Mouse (Mus musculus): Measurements from ENCODE around the gene Ptms. TPM values are rescaled to one million over a fixed set of nuclear protein-coding genes. Genes with fewer than 3 reads are reported as not detected.

The Ptms gene
- 261 and 296 TPM in 2 replicates for polyA plus RNA-seq (2016; fragmentation: Nextera tagmentation; extraction: Ambion mirVana)

DNA sequence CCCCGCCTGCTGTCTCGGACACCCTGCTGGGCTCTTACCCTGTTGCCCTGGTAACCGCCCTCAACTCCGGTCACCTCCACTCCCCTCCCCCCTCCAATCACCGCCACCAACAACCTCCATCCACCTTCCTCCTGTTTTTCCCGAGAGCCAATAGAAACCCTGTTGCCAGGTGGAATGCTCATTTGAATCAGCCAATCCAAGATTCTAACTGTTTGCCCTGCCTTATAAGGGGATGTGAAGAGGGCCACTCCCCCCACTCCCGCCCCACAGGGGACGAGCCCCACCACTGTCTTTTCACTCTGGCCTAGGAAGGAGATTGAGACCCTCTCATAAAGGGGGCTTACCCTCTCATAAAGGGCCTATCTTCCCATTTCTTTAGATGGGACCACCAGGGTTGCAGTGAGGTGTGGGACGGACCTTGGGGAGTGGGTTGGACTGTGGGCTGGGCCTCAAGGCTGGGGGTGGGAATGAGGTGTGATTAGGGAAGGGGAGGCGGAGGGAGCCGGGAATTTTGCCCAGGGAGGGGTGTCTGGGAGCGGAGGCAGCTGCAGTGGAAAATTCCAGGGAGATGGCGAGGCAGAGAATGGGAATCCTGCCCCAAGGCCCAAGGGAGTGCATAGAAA is at the start of gene Ptms:
TSS of gene Ptms (minus strand) at position 409 of the 623 bp plus-strand sequence.
- Histone ChIP-seq H3K36me3 (peaks cover 6% of the 10 kb centered on the region), H3K27me3 (ENCODE audit: low read depth, poor library complexity, severe bottlenecking) (no peaks in the 10 kb centered on the region), H3K9me3 (replicated peaks) (no peaks in the 10 kb centered on the region), H3K27ac (replicated peaks) (peak within 1 kb of the TSS; percentile 99), H3K4me1 (peaks cover 65% of the 10 kb centered on the region), H3K4me3 (peak within 1 kb of the TSS; percentile 90)
- WGBS: under 1% methylated on average over 13 of the region's 13 CpGs
- peak; percentile 98 for DNase-seq (ENCODE audit: low spot score)

DNA sequence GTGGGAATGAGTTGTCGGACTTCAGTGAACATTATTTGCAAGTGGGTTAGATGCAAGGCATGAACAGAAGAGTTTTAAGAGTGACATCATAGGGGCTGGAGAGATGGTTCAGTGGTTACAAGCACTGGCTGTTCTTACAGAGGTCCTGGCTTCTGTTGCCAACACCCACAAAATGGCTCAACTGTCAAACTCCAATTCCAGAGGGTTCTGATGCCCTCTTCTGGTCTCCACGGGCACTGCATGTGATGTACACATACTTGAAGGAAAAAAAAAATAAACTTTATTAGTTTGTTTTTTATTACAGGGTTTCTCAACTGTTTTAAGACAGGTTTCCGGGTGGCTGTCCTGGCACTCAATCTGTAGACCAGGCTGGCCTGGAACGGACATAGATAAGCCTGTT is 47.9 kb upstream of the Ptms start:
- Histone ChIP-seq H3K36me3 (peaks cover 17% of the 10 kb centered on the region), H3K27me3 (ENCODE audit: low read depth, poor library complexity, severe bottlenecking) (no peaks in the 10 kb centered on the region)
- WGBS: 73% methylated on average over 4 of the region's 4 CpGs

DNA sequence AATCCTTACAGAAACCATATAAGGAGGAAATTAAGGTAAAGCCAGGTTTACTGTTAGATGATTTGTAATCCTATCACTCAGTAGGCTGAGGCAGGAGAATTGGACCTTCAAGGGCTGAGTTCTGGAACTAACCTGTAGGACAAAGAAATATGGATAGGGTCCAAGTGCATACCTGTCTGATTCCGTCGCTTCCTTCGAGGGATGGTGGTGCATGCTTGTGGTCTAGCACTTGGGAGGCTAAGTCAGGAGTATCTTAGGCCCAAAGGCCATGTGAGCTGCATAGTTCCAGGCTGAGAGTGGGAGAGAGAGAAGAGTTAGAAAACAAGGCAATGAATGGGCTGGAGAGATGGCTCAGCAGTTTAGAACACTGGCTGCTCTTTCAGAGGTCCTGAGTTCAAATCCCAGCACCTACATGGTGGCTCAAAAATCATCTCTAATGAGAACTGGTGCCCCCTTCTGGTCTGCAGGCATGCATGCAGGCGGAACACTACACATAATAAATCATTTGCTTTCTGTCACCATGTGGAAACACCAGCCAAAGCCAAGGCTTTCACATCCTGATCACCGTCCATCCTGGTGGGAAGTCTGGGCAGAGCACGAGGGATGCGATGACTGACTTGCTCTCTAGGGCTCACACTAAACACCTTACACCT is 46.7 kb upstream of the Ptms start:
- peaks cover 3% of the 10 kb centered on the region; the same call in 1 of the 2 replicates for H3K9me3 ChIP-seq (replicated peaks)
- peak overlapping the region; percentile 87 for H3K4me3 ChIP-seq
- no peak for DNase-seq (ENCODE audit: low spot score)
- WGBS: 96% methylated on average over 7 of the region's 7 CpGs
- no peak overlapping the region for H3K27ac ChIP-seq (replicated peaks)
- peaks cover 29% of the 10 kb centered on the region for H3K36me3 ChIP-seq
- peaks cover 21% of the 10 kb centered on the region for H3K4me1 ChIP-seq
- no peaks in the 10 kb centered on the region for H3K27me3 ChIP-seq (ENCODE audit: low read depth, poor library complexity, severe bottlenecking)

More for the DNA sequence above, 47.9 kb upstream of the Ptms start:
- Histone ChIP-seq H3K27ac (replicated peaks) (no peak overlapping the region), H3K4me3 (no peak overlapping the region), H3K9me3 (replicated peaks) (peaks cover 3% of the 10 kb centered on the region; the same call in 1 of the 2 replicates), H3K4me1 (peaks cover 21% of the 10 kb centered on the region)
- peak; percentile 47 for DNase-seq (ENCODE audit: low spot score)

DNA sequence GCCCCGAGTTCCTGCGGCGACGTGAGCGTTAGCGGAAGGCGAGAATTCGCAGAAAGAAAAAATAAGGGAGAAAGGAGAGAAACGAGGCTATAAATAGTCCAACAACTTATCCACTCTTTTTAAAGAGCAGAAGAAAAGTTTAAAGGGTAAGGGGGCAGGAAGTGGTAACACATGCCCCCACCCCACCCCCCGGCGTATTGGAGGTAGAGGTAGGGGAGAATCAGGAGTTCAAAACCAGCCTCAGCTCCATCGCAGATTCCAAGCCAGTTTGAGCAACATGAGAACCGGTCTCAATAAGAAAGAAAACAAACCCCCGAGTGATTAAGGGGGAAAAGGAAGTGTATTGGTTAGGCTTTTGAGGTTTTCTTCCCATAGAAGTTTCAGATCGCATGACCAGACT is 45.8 kb upstream of the Ptms start:
- WGBS: 18% methylated on average over 15 of the region's 15 CpGs
- H3K27ac ChIP-seq (replicated peaks): peak overlapping the region; percentile 97
- H3K27me3 ChIP-seq (ENCODE audit: low read depth, poor library complexity, severe bottlenecking): no peaks in the 10 kb centered on the region
- DNase-seq (ENCODE audit: low spot score): no peak
- H3K4me1 ChIP-seq: peaks cover 21% of the 10 kb centered on the region
- peak overlapping the region; percentile 87 for H3K4me3 ChIP-seq
- H3K9me3 ChIP-seq (replicated peaks): peaks cover 3% of the 10 kb centered on the region; the same call in 1 of the 2 replicates
- peaks cover 37% of the 10 kb centered on the region for H3K36me3 ChIP-seq

GRCm38 (mm10) chr6:124965088-124965719 is 45.3 kb upstream of the Ptms start, which contains the start of gene Cops7a:
Cops7a (minus strand) TSS chr6:124965538.
- peak within 1 kb of the TSS; percentile 97 for H3K27ac ChIP-seq (replicated peaks)

GRCm38 (mm10) chr6:124964638-124965037 is 44.7 kb upstream of the Ptms start:
- Histone ChIP-seq H3K4me3 (peak overlapping the region; percentile 87), H3K27me3 (ENCODE audit: low read depth, poor library complexity, severe bottlenecking) (no peaks in the 10 kb centered on the region), H3K9me3 (replicated peaks) (peaks cover 3% of the 10 kb centered on the region; the same call in 1 of the 2 replicates), H3K36me3 (peaks cover 48% of the 10 kb centered on the region), H3K27ac (replicated peaks) (peak overlapping the region; percentile 97), H3K4me1 (peaks cover 21% of the 10 kb centered on the region)
- WGBS: 42% methylated on average over 16 of the region's 16 CpGs
- no peak for DNase-seq (ENCODE audit: low spot score)

More at GRCm38 (mm10) chr6:124965088-124965719, 45.3 kb upstream of the Ptms start, which contains the start of gene Cops7a:
- Histone ChIP-seq H3K27me3 (ENCODE audit: low read depth, poor library complexity, severe bottlenecking) (no peaks in the 10 kb centered on the region), H3K4me1 (peaks cover 21% of the 10 kb centered on the region), H3K4me3 (peak within 1 kb of the TSS; percentile 87), H3K36me3 (peaks cover 43% of the 10 kb centered on the region), H3K9me3 (replicated peaks) (peaks cover 3% of the 10 kb centered on the region; the same call in 1 of the 2 replicates)
- WGBS: under 1% methylated on average over 68 of the region's 68 CpGs
- DNase-seq (ENCODE audit: low spot score): peak; percentile 97

DNA sequence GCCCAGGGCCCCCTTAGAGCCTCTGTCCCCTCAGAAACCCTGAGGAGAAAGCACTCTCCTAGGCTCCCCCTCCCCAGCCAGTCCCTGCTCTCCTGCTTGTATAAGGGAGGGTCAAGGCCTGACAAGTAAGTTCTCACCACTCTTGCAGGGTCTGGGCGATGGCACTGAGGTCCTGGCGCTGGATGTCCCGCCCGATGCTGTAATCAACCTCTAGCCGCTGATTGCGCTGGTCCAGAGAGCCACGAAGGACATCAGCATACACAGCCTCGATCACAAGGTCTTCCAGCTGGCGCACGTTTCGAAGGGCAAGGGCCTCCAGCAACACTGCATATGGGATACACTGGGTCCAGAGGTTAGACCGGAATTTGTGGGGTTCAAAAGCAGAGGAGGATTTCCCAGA is 41.1 kb upstream of the Ptms start:
- no peaks in the 10 kb centered on the region for H3K9me3 ChIP-seq (replicated peaks)
- H3K27me3 ChIP-seq (ENCODE audit: low read depth, poor library complexity, severe bottlenecking): no peaks in the 10 kb centered on the region
- WGBS: 95% methylated on average over 12 of the region's 12 CpGs
- DNase-seq (ENCODE audit: low spot score): no peak
- no peak overlapping the region for H3K27ac ChIP-seq (replicated peaks)
- H3K36me3 ChIP-seq: peaks cover 71% of the 10 kb centered on the region
- H3K4me3 ChIP-seq: no peak overlapping the region
- H3K4me1 ChIP-seq: peaks cover 17% of the 10 kb centered on the region

GRCm38 (mm10) chr6:124959960-124960359 is 40.1 kb upstream of the Ptms start:
- no peak for DNase-seq (ENCODE audit: low spot score)
- Histone ChIP-seq H3K27ac (replicated peaks) (no peak overlapping the region), H3K36me3 (peaks cover 82% of the 10 kb centered on the region), H3K9me3 (replicated peaks) (no peaks in the 10 kb centered on the region), H3K4me3 (no peak overlapping the region), H3K4me1 (peaks cover 9% of the 10 kb centered on the region), H3K27me3 (ENCODE audit: low read depth, poor library complexity, severe bottlenecking) (no peaks in the 10 kb centered on the region)
- WGBS: 95% methylated on average over 13 of the region's 13 CpGs

DNA sequence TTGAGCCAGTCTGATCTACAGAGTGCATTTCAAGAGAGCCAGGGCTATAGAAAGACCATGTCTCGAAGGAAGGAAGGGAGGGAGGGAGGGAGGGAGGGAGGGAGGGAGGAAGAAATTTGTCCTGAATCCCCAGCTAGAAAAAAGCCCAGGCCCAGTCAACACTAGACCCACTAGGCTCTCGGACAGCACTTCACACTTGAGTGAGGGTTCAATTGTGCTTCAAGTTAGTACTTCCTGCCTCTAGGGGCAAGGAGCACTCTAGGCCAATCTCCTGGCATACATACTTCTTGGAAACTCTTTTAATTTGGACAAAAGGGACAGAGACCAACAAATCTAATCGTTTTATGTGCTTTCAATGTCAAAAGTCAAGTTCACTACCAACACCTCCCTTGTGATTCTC is 38.2 kb upstream of the Ptms start:
- H3K36me3 ChIP-seq: peaks cover 80% of the 10 kb centered on the region

GRCm38 (mm10) chr6:124955212-124955611 is 35.3 kb upstream of the Ptms start:
- DNase-seq (ENCODE audit: low spot score): no peak
- Histone ChIP-seq H3K36me3 (peaks cover 53% of the 10 kb centered on the region), H3K4me3 (no peak overlapping the region), H3K27ac (replicated peaks) (no peak overlapping the region), H3K9me3 (replicated peaks) (peaks cover 11% of the 10 kb centered on the region), H3K4me1 (no peaks in the 10 kb centered on the region), H3K27me3 (ENCODE audit: low read depth, poor library complexity, severe bottlenecking) (no peaks in the 10 kb centered on the region)
- WGBS: 96% methylated on average over 4 of the region's 4 CpGs

More for the DNA sequence above, 38.2 kb upstream of the Ptms start:
- Histone ChIP-seq H3K4me1 (no peaks in the 10 kb centered on the region), H3K27ac (replicated peaks) (no peak overlapping the region), H3K4me3 (no peak overlapping the region), H3K9me3 (replicated peaks) (no peaks in the 10 kb centered on the region), H3K27me3 (ENCODE audit: low read depth, poor library complexity, severe bottlenecking) (no peaks in the 10 kb centered on the region)
- no peak for DNase-seq (ENCODE audit: low spot score)
- 89% methylated on average over 3 of the region's 3 CpGs for WGBS

GRCm38 (mm10) chr6:124953991-124954715 is 34.2 kb upstream of the Ptms start:
- Histone ChIP-seq H3K9me3 (replicated peaks) (peaks cover 11% of the 10 kb centered on the region), H3K27me3 (ENCODE audit: low read depth, poor library complexity, severe bottlenecking) (no peaks in the 10 kb centered on the region), H3K27ac (replicated peaks) (no peak overlapping the region), H3K36me3 (peaks cover 42% of the 10 kb centered on the region), H3K4me1 (no peaks in the 10 kb centered on the region), H3K4me3 (no peak overlapping the region)
- 86% methylated on average over 2 of the region's 2 CpGs for WGBS
- no peak for DNase-seq (ENCODE audit: low spot score)

GRCm38 (mm10) chr6:124943526-124943925 is 23.6 kb upstream of the Ptms start:
- DNase-seq (ENCODE audit: low spot score): no peak
- no peak overlapping the region for H3K27ac ChIP-seq (replicated peaks)
- H3K9me3 ChIP-seq (replicated peaks): no peaks in the 10 kb centered on the region
- WGBS: 92% methylated on average over 3 of the region's 3 CpGs
- H3K4me1 ChIP-seq: no peaks in the 10 kb centered on the region
- H3K4me3 ChIP-seq: no peak overlapping the region
- H3K27me3 ChIP-seq (ENCODE audit: low read depth, poor library complexity, severe bottlenecking): no peaks in the 10 kb centered on the region
- peaks cover 16% of the 10 kb centered on the region for H3K36me3 ChIP-seq
